Mouse (Mus musculus): ENCODE measurements around the gene C130032M10Rik. TPM values are rescaled to one million over a fixed set of nuclear protein-coding genes. Genes with fewer than 3 reads are reported as not detected.

C130032M10Rik gene
- polyA plus RNA-seq, 1 experiment from 2014 or later: not detected

DNA sequence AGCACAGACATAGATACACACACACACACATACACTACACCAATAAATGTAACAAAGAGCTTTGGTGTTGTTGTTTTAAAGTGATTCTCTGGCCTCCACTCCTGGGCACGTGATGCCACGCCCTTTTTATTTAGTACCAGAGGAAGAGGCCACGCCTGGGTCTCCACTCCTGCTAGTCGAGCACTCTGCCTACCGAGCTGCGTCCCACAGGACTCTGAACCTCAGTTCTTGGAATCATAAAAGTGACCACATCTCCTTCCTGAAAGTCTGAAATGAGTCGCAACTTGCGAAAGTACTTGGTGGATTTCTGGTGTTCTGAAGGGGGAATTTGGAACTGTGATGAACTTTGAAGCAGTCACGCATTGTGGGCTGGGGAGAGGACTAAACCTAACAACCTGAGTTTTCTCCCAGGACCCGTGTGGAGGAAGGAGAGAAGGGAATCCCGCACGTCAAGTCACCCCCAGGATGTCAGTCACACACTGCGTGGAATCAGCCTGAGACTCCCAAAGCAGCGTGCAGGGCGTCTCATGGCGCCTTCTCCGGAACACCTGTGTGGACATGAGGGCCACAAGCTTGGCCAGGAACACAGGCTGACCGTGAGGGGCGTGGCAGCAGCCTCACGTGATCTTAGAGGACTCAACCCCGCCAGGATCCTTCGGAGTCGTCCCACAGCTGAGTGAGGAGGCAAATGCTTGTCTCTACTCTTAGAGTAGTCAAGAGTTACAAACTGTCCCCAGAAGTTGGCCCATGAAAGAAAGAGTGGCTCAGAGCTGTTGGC lies 27.8 kb upstream of the C130032M10Rik start:
- WGBS: 86% methylated on average over 23 of the region's 23 CpGs
- DNase-seq (ENCODE audit: low spot score, missing footprints) (no peak), ATAC-seq (ENCODE audit: low FRiP score) (no peak)
- Histone ChIP-seq H3K9ac (ENCODE audit: low read length) (no peak overlapping the region), H3K27me3 (ENCODE audit: control insufficient read depth, insufficient read depth, low read length) (no peaks in the 10 kb centered on the region), H3K4me2 (no peak overlapping the region), H3K36me3 (ENCODE audit: control insufficient read depth, insufficient read depth, low read length) (no peaks in the 10 kb centered on the region), H3K9me3 (ENCODE audit: control insufficient read depth, low read length) (no peaks in the 10 kb centered on the region), H3K27ac (ENCODE audit: low read depth, low read length) (no peak overlapping the region), H3K4me3 (ENCODE audit: low read depth, low read length) (no peak overlapping the region), H3K4me1 (ENCODE audit: control insufficient read depth, insufficient read depth, low read length) (no peaks in the 10 kb centered on the region)

DNA sequence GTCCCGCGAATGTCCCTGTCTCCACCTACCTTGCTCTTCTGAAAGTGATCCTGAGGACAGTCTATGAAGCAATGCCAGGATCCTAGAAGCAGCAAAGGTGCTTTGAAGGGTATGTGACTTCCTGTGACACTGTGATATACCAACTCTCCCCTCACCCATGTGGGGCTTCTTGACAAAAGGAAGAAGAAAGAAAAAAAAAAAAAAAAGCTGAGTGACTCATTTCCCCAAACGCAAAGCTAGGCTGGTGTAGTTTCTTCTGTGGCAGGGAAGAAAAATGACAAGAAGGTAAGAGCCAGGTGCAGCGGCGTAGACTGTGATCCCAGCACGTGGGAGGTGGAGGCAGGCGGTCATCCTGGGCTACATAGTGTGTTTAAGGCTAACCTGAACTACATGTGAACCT lies 19.0 kb upstream of the C130032M10Rik start:
- no peak overlapping the region for H3K27ac ChIP-seq (ENCODE audit: low read depth, low read length)
- no peaks in the 10 kb centered on the region; the same call in 1 of the 2 replicates for H3K27me3 ChIP-seq (ENCODE audit: control insufficient read depth, insufficient read depth, low read length)
- DNase-seq (ENCODE audit: low spot score, missing footprints) (no peak), ATAC-seq (ENCODE audit: low FRiP score) (no peak)
- no peak overlapping the region for H3K4me2 ChIP-seq
- no peak overlapping the region for H3K4me3 ChIP-seq (ENCODE audit: low read depth, low read length)
- H3K9ac ChIP-seq (ENCODE audit: low read length): no peak overlapping the region
- no peaks in the 10 kb centered on the region for H3K36me3 ChIP-seq (ENCODE audit: control insufficient read depth, insufficient read depth, low read length)
- no peaks in the 10 kb centered on the region for H3K4me1 ChIP-seq (ENCODE audit: control insufficient read depth, insufficient read depth, low read length)
- H3K9me3 ChIP-seq (ENCODE audit: control insufficient read depth, low read length): no peaks in the 10 kb centered on the region
- 85% methylated on average over 7 of the region's 7 CpGs for WGBS

DNA sequence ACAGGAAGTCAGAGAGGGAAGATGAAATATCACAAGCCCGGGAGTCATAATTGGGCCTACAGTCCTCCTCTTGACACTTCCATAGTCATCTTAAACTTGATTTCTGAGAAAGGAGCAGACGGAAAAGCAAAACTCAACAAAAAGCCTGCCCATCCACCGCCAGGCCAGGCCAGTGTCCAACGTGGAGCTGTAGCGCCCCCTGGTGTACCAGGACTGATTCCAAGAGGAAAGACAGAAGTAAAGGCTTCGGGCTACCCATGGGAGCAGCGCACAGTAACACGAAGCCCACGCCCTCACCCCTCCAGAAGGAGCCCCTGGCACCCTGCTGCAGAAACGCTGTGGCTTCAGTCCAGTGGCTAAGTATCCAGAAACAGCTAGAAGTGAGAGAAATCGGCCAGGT lies 17.3 kb upstream of the C130032M10Rik start:
- no peak overlapping the region for H3K4me2 ChIP-seq
- ATAC-seq (ENCODE audit: low FRiP score): peak; percentile 79

DNA sequence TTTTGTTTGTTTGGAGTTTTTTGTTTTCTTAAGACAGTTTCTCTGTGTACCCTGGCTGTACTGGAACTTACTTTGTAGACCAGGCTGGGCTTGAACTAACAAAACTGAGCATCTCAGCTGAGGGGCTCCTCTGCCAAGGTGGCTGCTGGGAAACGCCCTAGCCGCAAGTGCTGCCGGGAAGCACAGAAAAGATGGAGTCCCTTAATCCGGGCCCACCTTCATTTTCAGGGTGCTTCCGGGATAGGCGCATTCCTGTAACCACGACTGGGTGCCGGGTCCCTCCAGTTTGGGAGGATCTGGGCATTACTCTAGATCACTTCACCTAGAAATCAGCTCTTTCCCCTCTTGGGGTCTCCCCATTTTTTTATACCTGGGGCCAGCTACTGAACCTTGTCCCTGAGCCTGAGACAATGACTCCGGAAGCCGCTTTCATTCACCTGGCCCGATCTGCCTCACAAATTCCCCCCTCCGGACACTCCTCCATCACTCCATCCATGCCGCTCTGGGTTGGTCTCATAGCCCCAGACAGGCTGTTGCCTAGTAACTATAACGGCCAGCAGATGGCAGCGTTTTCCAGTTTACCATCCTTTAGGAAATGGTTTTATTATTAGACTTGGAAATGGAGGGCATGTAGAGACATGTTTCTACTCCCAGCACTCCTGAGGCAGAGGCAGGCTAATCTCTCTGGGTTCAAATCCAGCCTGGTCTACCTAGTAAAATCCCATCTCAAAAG lies 15.5 kb upstream of the C130032M10Rik start:
- no peak overlapping the region for H3K4me3 ChIP-seq (ENCODE audit: low read depth, low read length)
- no peaks in the 10 kb centered on the region for H3K9me3 ChIP-seq (ENCODE audit: control insufficient read depth, low read length)
- 20% methylated on average over 15 of the region's 15 CpGs for WGBS
- H3K4me1 ChIP-seq (ENCODE audit: control insufficient read depth, insufficient read depth, low read length): no peaks in the 10 kb centered on the region
- H3K27me3 ChIP-seq (ENCODE audit: control insufficient read depth, insufficient read depth, low read length): no peaks in the 10 kb centered on the region; the same call in 1 of the 2 replicates
- no peak overlapping the region for H3K27ac ChIP-seq (ENCODE audit: low read depth, low read length)
- no peaks in the 10 kb centered on the region for H3K36me3 ChIP-seq (ENCODE audit: control insufficient read depth, insufficient read depth, low read length)
- ATAC-seq (ENCODE audit: low FRiP score) (peak; percentile 65; the same call in 1 of the 2 replicates), DNase-seq (ENCODE audit: low spot score, missing footprints) (peak; percentile 91)
- H3K4me2 ChIP-seq: no peak overlapping the region
- no peak overlapping the region for H3K9ac ChIP-seq (ENCODE audit: low read length)

More for the DNA sequence above, 17.3 kb upstream of the C130032M10Rik start:
- Histone ChIP-seq H3K36me3 (ENCODE audit: control insufficient read depth, insufficient read depth, low read length) (no peaks in the 10 kb centered on the region), H3K9ac (ENCODE audit: low read length) (no peak overlapping the region), H3K4me1 (ENCODE audit: control insufficient read depth, insufficient read depth, low read length) (no peaks in the 10 kb centered on the region), H3K27me3 (ENCODE audit: control insufficient read depth, insufficient read depth, low read length) (no peaks in the 10 kb centered on the region; the same call in 1 of the 2 replicates), H3K27ac (ENCODE audit: low read depth, low read length) (no peak overlapping the region), H3K9me3 (ENCODE audit: control insufficient read depth, low read length) (no peaks in the 10 kb centered on the region), H3K4me3 (ENCODE audit: low read depth, low read length) (no peak overlapping the region)
- peak; percentile 98 for DNase-seq (ENCODE audit: low spot score, missing footprints)
- WGBS: 8% methylated on average over 11 of the region's 11 CpGs

DNA sequence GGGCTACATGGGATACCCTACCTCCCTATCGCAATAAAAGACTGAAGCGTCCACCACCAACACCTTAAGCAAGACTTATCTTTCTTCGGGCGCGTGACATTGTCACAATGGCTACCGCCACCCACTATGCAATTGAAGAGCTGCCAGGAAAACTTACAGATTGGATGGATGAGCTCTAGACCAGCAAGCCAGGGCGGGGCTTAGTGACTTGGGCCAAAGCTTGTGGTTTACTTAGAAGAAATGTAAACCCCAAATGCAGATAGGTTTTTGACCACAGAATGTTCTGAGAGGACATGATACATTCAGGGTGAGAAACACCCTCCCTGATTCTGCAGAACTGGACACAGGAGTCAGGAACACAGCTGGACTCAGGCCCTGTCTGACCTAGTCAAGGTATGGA lies 14.4 kb upstream of the C130032M10Rik start:
- Histone ChIP-seq H3K4me2 (no peak overlapping the region), H3K27me3 (ENCODE audit: control insufficient read depth, insufficient read depth, low read length) (no peaks in the 10 kb centered on the region; the same call in 1 of the 2 replicates), H3K4me1 (ENCODE audit: control insufficient read depth, insufficient read depth, low read length) (no peaks in the 10 kb centered on the region), H3K9ac (ENCODE audit: low read length) (no peak overlapping the region), H3K4me3 (ENCODE audit: low read depth, low read length) (no peak overlapping the region), H3K27ac (ENCODE audit: low read depth, low read length) (no peak overlapping the region), H3K9me3 (ENCODE audit: control insufficient read depth, low read length) (no peaks in the 10 kb centered on the region), H3K36me3 (ENCODE audit: control insufficient read depth, insufficient read depth, low read length) (no peaks in the 10 kb centered on the region)
- DNase-seq (ENCODE audit: low spot score, missing footprints): no peak
- 92% methylated on average over 7 of the region's 7 CpGs for WGBS
- ATAC-seq (ENCODE audit: low FRiP score): no peak

DNA sequence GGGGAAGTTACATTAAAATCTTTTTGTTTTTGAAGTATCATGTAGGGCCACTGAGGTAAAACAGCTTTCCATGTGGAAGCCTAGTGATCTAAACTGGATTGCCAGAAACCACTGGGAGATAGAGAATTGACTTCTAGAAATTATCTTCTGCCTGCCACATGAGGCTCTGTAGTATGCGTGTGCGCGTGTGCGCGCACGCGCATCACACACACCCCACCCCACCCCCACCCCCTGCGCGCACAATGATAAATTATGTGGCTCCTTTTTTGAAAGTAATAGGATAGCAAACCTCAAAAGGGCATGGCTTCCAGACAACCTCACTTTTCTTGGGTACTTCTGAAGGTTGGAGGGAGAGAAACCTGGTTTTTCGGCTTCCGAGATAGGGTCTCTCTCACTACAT lies 13.6 kb upstream of the C130032M10Rik start:
- Histone ChIP-seq H3K9me3 (ENCODE audit: control insufficient read depth, low read length) (no peaks in the 10 kb centered on the region), H3K27ac (ENCODE audit: low read depth, low read length) (no peak overlapping the region), H3K36me3 (ENCODE audit: control insufficient read depth, insufficient read depth, low read length) (no peaks in the 10 kb centered on the region), H3K9ac (ENCODE audit: low read length) (no peak overlapping the region), H3K4me1 (ENCODE audit: control insufficient read depth, insufficient read depth, low read length) (no peaks in the 10 kb centered on the region), H3K4me3 (ENCODE audit: low read depth, low read length) (no peak overlapping the region), H3K27me3 (ENCODE audit: control insufficient read depth, insufficient read depth, low read length) (no peaks in the 10 kb centered on the region; the same call in 1 of the 2 replicates), H3K4me2 (no peak overlapping the region)
- 93% methylated on average over 11 of the region's 11 CpGs for WGBS
- no peak for ATAC-seq (ENCODE audit: low FRiP score)
- no peak for DNase-seq (ENCODE audit: low spot score, missing footprints)

DNA sequence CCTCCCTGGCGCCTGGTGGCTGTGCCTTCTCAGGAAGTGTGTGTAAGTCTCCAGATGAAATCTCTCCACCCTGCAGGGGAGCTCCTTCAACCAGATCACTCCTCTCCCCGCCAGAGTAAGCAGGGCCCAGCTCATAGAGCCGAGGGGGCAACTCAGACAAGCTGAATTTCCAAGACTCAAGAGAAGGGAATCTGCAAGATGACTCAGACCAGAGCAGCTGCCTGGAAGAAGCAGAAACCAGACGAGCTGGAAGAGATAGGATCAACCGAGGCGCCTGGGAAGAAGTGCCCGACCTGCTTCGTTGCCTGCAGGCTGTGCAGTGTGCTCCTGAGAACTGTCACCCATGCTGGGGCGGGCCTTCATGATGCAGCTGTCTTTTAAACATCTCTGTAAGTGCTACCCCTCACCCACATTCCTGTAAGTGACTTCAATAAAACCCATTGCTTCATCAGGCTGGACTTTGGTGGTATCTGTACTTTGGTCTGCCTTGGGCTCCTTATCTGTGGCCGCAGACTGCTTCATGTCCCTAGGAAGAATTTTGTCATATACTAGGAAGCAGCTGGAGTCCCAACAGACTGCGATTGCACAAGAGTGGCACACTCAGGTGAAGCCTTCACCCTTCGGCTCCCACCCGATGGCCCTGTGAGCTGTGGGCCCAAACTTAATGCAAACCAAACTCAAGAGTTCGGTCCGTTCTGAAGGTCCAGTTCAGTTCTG lies 12.6 kb upstream of the C130032M10Rik start:
- Histone ChIP-seq H3K9me3 (ENCODE audit: control insufficient read depth, low read length) (no peaks in the 10 kb centered on the region), H3K9ac (ENCODE audit: low read length) (no peak overlapping the region), H3K4me1 (ENCODE audit: control insufficient read depth, insufficient read depth, low read length) (no peaks in the 10 kb centered on the region), H3K4me3 (ENCODE audit: low read depth, low read length) (no peak overlapping the region), H3K27me3 (ENCODE audit: control insufficient read depth, insufficient read depth, low read length) (no peaks in the 10 kb centered on the region; the same call in 1 of the 2 replicates), H3K27ac (ENCODE audit: low read depth, low read length) (no peak overlapping the region), H3K4me2 (no peak overlapping the region), H3K36me3 (ENCODE audit: control insufficient read depth, insufficient read depth, low read length) (no peaks in the 10 kb centered on the region)
- DNase-seq (ENCODE audit: low spot score, missing footprints) (peak; percentile 87), ATAC-seq (ENCODE audit: low FRiP score) (no peak)
- 72% methylated on average over 15 of the region's 15 CpGs for WGBS

DNA sequence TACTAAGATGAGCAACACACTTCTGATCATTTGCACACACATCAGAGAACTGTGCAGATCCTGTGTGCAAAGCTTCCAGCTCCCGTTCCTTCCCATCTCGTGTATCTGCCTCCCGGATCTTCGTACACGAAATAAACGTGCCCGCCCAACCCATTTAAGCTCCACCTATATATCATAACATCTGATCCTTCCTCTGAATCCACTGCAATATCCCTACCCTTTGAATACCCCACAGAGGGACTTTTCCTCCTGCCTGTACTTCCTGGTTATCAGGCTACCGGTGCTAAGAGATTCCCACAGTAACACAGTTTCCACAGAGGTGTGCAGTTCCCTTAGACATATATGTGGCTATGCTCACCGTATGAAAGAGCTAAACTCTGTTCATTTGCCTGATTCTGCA lies 10.7 kb upstream of the C130032M10Rik start, which contains the start of gene Ccr4:
TSS of gene Ccr4 (minus strand) at position 101 of the 400 bp plus-strand sequence.
- Histone ChIP-seq H3K4me2 (no peak within 1 kb of the TSS), H3K27ac (ENCODE audit: low read depth, low read length) (no peak within 1 kb of the TSS), H3K36me3 (ENCODE audit: control insufficient read depth, insufficient read depth, low read length) (no peaks in the 10 kb centered on the region), H3K4me3 (ENCODE audit: low read depth, low read length) (no peak within 1 kb of the TSS), H3K4me1 (ENCODE audit: control insufficient read depth, insufficient read depth, low read length) (no peaks in the 10 kb centered on the region), H3K9me3 (ENCODE audit: control insufficient read depth, low read length) (no peaks in the 10 kb centered on the region), H3K9ac (ENCODE audit: low read length) (no peak within 1 kb of the TSS), H3K27me3 (ENCODE audit: control insufficient read depth, insufficient read depth, low read length) (no peaks in the 10 kb centered on the region; the same call in 1 of the 2 replicates)
- no peak for DNase-seq (ENCODE audit: low spot score, missing footprints)
- no peak for ATAC-seq (ENCODE audit: low FRiP score)
- WGBS: 92% methylated on average over 9 of the region's 9 CpGs

Measured in midbrain, embryonic 11.5 days (tissue).